Mouse (Mus musculus): ENCODE measurements around the gene Hist2h3c1. TPM values are rescaled to one million over a fixed set of nuclear protein-coding genes. Genes with fewer than 3 reads are reported as not detected.
"Not testable (repeated sequence)": the region's sequence is repeated elsewhere in the genome, so short reads cannot be mapped to it uniquely, and the experiment has no call there.

Gene Hist2h3c1
- 1.3 and 2.1 TPM in 2 replicates for polyA plus RNA-seq (2015; fragmentation: Nextera tagmentation; extraction: Ambion mirVana)

GRCm38 (mm10) chr3:96246427-96246856, at the start of gene Hist2h3c1:
Gene Hist2h3c1 (plus strand): TSS chr3:96246685.
- not testable (repeated sequence) for H3K27me3 ChIP-seq (ENCODE audit: control insufficient read depth, insufficient read depth, low read length); H3K36me3 ChIP-seq (ENCODE audit: control insufficient read depth, insufficient read depth, low read length); H3K9me3 ChIP-seq (replicated peaks; ENCODE audit: control insufficient read depth, low read length)
- H3K4me2 ChIP-seq (ENCODE audit: low read depth, low read length): peak within 1 kb of the TSS; percentile 57
- H3K4me3 ChIP-seq (replicated peaks; ENCODE audit: low read length): peak within 1 kb of the TSS; percentile 49
- ATAC-seq (ENCODE audit: insufficient read depth, low FRiP score): peak; percentile 94
- peak within 1 kb of the TSS; percentile 66 for H3K27ac ChIP-seq (ENCODE audit: low read length)
- H3K4me1 ChIP-seq (ENCODE audit: control insufficient read depth, insufficient read depth, low read length): peaks cover 21% of the 10 kb centered on the region
- peak within 1 kb of the TSS; percentile 72 for H3K9ac ChIP-seq (ENCODE audit: low read length)
- 0% methylated on average over 5 of the region's 47 CpGs for WGBS

- H3K36me3 ChIP-seq (ENCODE audit: control insufficient read depth, insufficient read depth, low read length): no peaks in the 10 kb centered on the region
- under 1% methylated on average over 50 of the region's 50 CpGs for WGBS
- H3K27ac ChIP-seq (ENCODE audit: low read length): peak overlapping the region; percentile 95
- H3K9ac ChIP-seq (ENCODE audit: low read length): peak overlapping the region; percentile 82
- peak overlapping the region; percentile 99 for H3K4me2 ChIP-seq (ENCODE audit: low read depth, low read length)
- no peaks in the 10 kb centered on the region for H3K27me3 ChIP-seq (ENCODE audit: control insufficient read depth, insufficient read depth, low read length)
- H3K4me3 ChIP-seq (replicated peaks; ENCODE audit: low read length): peak overlapping the region; percentile 79
- peak; percentile 93 for ATAC-seq (ENCODE audit: insufficient read depth, low FRiP score)
- H3K4me1 ChIP-seq (ENCODE audit: control insufficient read depth, insufficient read depth, low read length): peaks cover 7% of the 10 kb centered on the region
- no peaks in the 10 kb centered on the region for H3K9me3 ChIP-seq (replicated peaks; ENCODE audit: control insufficient read depth, low read length)
These were observed 49.2 kb upstream of the Hist2h3c1 start for GRCm38 (mm10) chr3:96197129-96197749.

- Histone ChIP-seq H3K4me1 (ENCODE audit: control insufficient read depth, insufficient read depth, low read length) (peaks cover 7% of the 10 kb centered on the region), H3K9ac (ENCODE audit: low read length) (peak overlapping the region; percentile 33; the same call in 1 of the 2 replicates), H3K27ac (ENCODE audit: low read length) (peak overlapping the region; percentile 71), H3K4me2 (ENCODE audit: low read depth, low read length) (peak overlapping the region; percentile 99), H3K36me3 (ENCODE audit: control insufficient read depth, insufficient read depth, low read length) (no peaks in the 10 kb centered on the region), H3K27me3 (ENCODE audit: control insufficient read depth, insufficient read depth, low read length) (no peaks in the 10 kb centered on the region), H3K4me3 (replicated peaks; ENCODE audit: low read length) (peak overlapping the region; percentile 79), H3K9me3 (replicated peaks; ENCODE audit: control insufficient read depth, low read length) (no peaks in the 10 kb centered on the region)
- 13% methylated on average over 6 of the region's 6 CpGs for WGBS
- ATAC-seq (ENCODE audit: insufficient read depth, low FRiP score): peak; percentile 34; the same call in 1 of the 2 replicates
These were observed 48.3 kb upstream of the Hist2h3c1 start for GRCm38 (mm10) chr3:96198181-96198580.

- H3K27me3 ChIP-seq (ENCODE audit: control insufficient read depth, insufficient read depth, low read length); H3K27ac ChIP-seq (ENCODE audit: low read length); H3K36me3 ChIP-seq (ENCODE audit: control insufficient read depth, insufficient read depth, low read length); H3K9ac ChIP-seq (ENCODE audit: low read length); H3K9me3 ChIP-seq (replicated peaks; ENCODE audit: control insufficient read depth, low read length); ATAC-seq (ENCODE audit: insufficient read depth, low FRiP score); H3K4me1 ChIP-seq (ENCODE audit: control insufficient read depth, insufficient read depth, low read length); H3K4me3 ChIP-seq (replicated peaks; ENCODE audit: low read length): not testable (repeated sequence)
- 26% methylated on average over 7 of the region's 8 CpGs for WGBS
- H3K4me2 ChIP-seq (ENCODE audit: low read depth, low read length): peak overlapping the region; percentile 99; the same call in 1 of the 2 replicates
These were observed 47.8 kb upstream of the Hist2h3c1 start for GRCm38 (mm10) chr3:96198601-96199251.

GRCm38 (mm10) chr3:96199731-96200130, 46.8 kb upstream of the Hist2h3c1 start:
- ATAC-seq (ENCODE audit: insufficient read depth, low FRiP score): no peak
- H3K4me3 ChIP-seq (replicated peaks; ENCODE audit: low read length): no peak overlapping the region
- H3K27ac ChIP-seq (ENCODE audit: low read length): no peak overlapping the region
- H3K27me3 ChIP-seq (ENCODE audit: control insufficient read depth, insufficient read depth, low read length): no peaks in the 10 kb centered on the region
- WGBS: 52% methylated on average over 2 of the region's 2 CpGs
- H3K36me3 ChIP-seq (ENCODE audit: control insufficient read depth, insufficient read depth, low read length): no peaks in the 10 kb centered on the region
- no peak overlapping the region for H3K4me2 ChIP-seq (ENCODE audit: low read depth, low read length)
- H3K4me1 ChIP-seq (ENCODE audit: control insufficient read depth, insufficient read depth, low read length): peaks cover 7% of the 10 kb centered on the region
- H3K9ac ChIP-seq (ENCODE audit: low read length): no peak overlapping the region
- no peaks in the 10 kb centered on the region for H3K9me3 ChIP-seq (replicated peaks; ENCODE audit: control insufficient read depth, low read length)

- Histone ChIP-seq H3K9me3 (replicated peaks; ENCODE audit: control insufficient read depth, low read length) (no peaks in the 10 kb centered on the region), H3K27me3 (ENCODE audit: control insufficient read depth, insufficient read depth, low read length) (no peaks in the 10 kb centered on the region), H3K36me3 (ENCODE audit: control insufficient read depth, insufficient read depth, low read length) (no peaks in the 10 kb centered on the region), H3K4me1 (ENCODE audit: control insufficient read depth, insufficient read depth, low read length) (no peaks in the 10 kb centered on the region), H3K9ac (ENCODE audit: low read length) (no peak overlapping the region), H3K27ac (ENCODE audit: low read length) (no peak overlapping the region), H3K4me2 (ENCODE audit: low read depth, low read length) (no peak overlapping the region), H3K4me3 (replicated peaks; ENCODE audit: low read length) (no peak overlapping the region)
- 62% methylated on average over 3 of the region's 3 CpGs for WGBS
- no peak for ATAC-seq (ENCODE audit: insufficient read depth, low FRiP score)
These were observed 38.7 kb upstream of the Hist2h3c1 start for GRCm38 (mm10) chr3:96207819-96208218.

GRCm38 (mm10) chr3:96209242-96209641, 37.2 kb upstream of the Hist2h3c1 start:
- WGBS: 23% methylated on average over 15 of the region's 15 CpGs
- H3K4me2 ChIP-seq (ENCODE audit: low read depth, low read length): no peak overlapping the region
- no peak overlapping the region for H3K4me3 ChIP-seq (replicated peaks; ENCODE audit: low read length)
- no peaks in the 10 kb centered on the region for H3K27me3 ChIP-seq (ENCODE audit: control insufficient read depth, insufficient read depth, low read length)
- no peaks in the 10 kb centered on the region for H3K9me3 ChIP-seq (replicated peaks; ENCODE audit: control insufficient read depth, low read length)
- no peak for ATAC-seq (ENCODE audit: insufficient read depth, low FRiP score)
- no peak overlapping the region for H3K9ac ChIP-seq (ENCODE audit: low read length)
- H3K36me3 ChIP-seq (ENCODE audit: control insufficient read depth, insufficient read depth, low read length): no peaks in the 10 kb centered on the region
- no peaks in the 10 kb centered on the region for H3K4me1 ChIP-seq (ENCODE audit: control insufficient read depth, insufficient read depth, low read length)
- H3K27ac ChIP-seq (ENCODE audit: low read length): no peak overlapping the region

- H3K4me1 ChIP-seq (ENCODE audit: control insufficient read depth, insufficient read depth, low read length): peaks cover 31% of the 10 kb centered on the region
- peak overlapping the region; percentile 50 for H3K4me3 ChIP-seq (replicated peaks; ENCODE audit: low read length)
- peak overlapping the region; percentile 98 for H3K27ac ChIP-seq (ENCODE audit: low read length)
- H3K9ac ChIP-seq (ENCODE audit: low read length): peak overlapping the region; percentile 78
- H3K27me3 ChIP-seq (ENCODE audit: control insufficient read depth, insufficient read depth, low read length): no peaks in the 10 kb centered on the region
- WGBS: under 1% methylated on average over 12 of the region's 12 CpGs
- ATAC-seq (ENCODE audit: insufficient read depth, low FRiP score): no peak
- no peaks in the 10 kb centered on the region for H3K9me3 ChIP-seq (replicated peaks; ENCODE audit: control insufficient read depth, low read length)
- H3K4me2 ChIP-seq (ENCODE audit: low read depth, low read length): peak overlapping the region; percentile 82
- H3K36me3 ChIP-seq (ENCODE audit: control insufficient read depth, insufficient read depth, low read length): no peaks in the 10 kb centered on the region
These were observed 27.3 kb upstream of the Hist2h3c1 start for GRCm38 (mm10) chr3:96219191-96219641.

GRCm38 (mm10) chr3:96219661-96220130, 26.8 kb upstream of the Hist2h3c1 start, which contains the start of the genes Bola1 and Hist2h2ab:
Gene Bola1 (minus strand): TSS chr3:96219709.
Gene Hist2h2ab (plus strand): TSS chr3:96219865.
- Histone ChIP-seq H3K4me3 (replicated peaks; ENCODE audit: low read length) (peak within 1 kb of the TSS; percentile 50), H3K9me3 (replicated peaks; ENCODE audit: control insufficient read depth, low read length) (no peaks in the 10 kb centered on the region), H3K4me1 (ENCODE audit: control insufficient read depth, insufficient read depth, low read length) (peaks cover 31% of the 10 kb centered on the region), H3K36me3 (ENCODE audit: control insufficient read depth, insufficient read depth, low read length) (no peaks in the 10 kb centered on the region), H3K27me3 (ENCODE audit: control insufficient read depth, insufficient read depth, low read length) (no peaks in the 10 kb centered on the region), H3K9ac (ENCODE audit: low read length) (peak within 1 kb of the TSS; percentile 78), H3K4me2 (ENCODE audit: low read depth, low read length) (peak within 1 kb of the TSS; percentile 82), H3K27ac (ENCODE audit: low read length) (peak within 1 kb of the TSS; percentile 98)
- ATAC-seq (ENCODE audit: insufficient read depth, low FRiP score): peak; percentile 78
- WGBS: 0% methylated on average over 34 of the region's 37 CpGs

Data from stomach, embryonic 16.5 days (tissue).